Mouse (Mus musculus): ENCODE results near the gene Zfp609. TPM values are rescaled to one million over a fixed set of nuclear protein-coding genes. Genes with fewer than 3 reads are reported as not detected.
"Not testable (repeated sequence)": the region's sequence is repeated elsewhere in the genome, so short reads cannot be mapped to it uniquely, and the experiment has no call there.

Zfp609 gene
- polyA plus RNA-seq, 1 experiment from 2014 or later: 7.6 TPM

- Histone ChIP-seq H3K27me3 (ENCODE audit: low read depth, poor library complexity, severe bottlenecking) (no peaks in the 10 kb centered on the region), H3K4me1 (peaks cover 7% of the 10 kb centered on the region), H3K27ac (no peak within 1 kb of the TSS), H3K9me3 (replicated peaks) (no peaks in the 10 kb centered on the region), H3K4me3 (no peak within 1 kb of the TSS), H3K36me3 (no peaks in the 10 kb centered on the region)
- no peak for DNase-seq (ENCODE audit: low spot score)
- WGBS: 97% methylated on average over 8 of the region's 8 CpGs
Measured at GRCm38 (mm10) chr9:65667701-65668100, 159.7 kb downstream of the Zfp609 start, which contains the start of gene Oaz2. TSS of gene Oaz2 (plus strand) at chr9:65668001.

DNA sequence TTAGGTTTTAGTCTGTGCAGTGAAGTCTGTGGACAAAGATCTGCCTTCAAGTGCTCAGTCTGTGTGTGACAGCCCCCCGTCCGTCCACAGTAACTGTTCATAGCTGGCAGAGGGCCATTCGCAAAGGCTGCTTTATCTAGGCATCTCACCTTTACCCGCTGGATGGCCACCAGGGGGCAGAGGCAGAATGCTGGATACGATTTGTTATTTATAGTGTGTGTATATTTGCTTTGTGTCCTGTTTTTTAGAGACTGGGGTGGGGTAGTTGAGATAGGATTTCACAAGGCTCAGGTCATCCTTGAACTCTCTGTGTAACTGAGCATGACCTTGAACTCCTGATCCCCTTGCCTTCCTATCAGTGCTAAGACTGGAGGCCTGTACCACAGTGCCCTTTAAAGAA lies 161.3 kb downstream of the Zfp609 start:
- Histone ChIP-seq H3K4me1 (no peaks in the 10 kb centered on the region), H3K4me3 (no peak overlapping the region), H3K27ac (no peak overlapping the region), H3K27me3 (ENCODE audit: low read depth, poor library complexity, severe bottlenecking) (no peaks in the 10 kb centered on the region), H3K9me3 (replicated peaks) (no peaks in the 10 kb centered on the region), H3K36me3 (no peaks in the 10 kb centered on the region)
- DNase-seq (ENCODE audit: low spot score): peak; percentile 81
- WGBS: 32% methylated on average over 5 of the region's 5 CpGs

DNA sequence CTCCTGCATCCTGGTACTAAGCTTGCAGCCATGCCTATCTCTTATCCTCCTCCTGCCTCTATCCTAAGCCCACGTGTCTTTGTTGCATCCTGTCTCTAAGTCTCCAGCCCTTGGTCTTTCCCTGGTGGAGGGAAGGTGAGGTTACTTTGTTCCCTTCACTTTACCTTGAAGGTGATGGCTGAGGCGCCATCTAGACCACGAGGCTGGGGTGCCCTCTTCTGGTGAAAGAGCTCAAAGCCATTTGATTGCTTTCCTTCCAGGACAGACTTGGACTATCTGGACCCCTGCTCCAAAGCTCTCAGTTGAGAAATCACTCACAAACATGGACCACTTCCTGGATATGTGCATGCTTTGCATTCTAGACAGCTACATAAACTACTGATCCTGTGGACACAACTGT lies 163.2 kb downstream of the Zfp609 start:
- Histone ChIP-seq H3K4me1 (no peaks in the 10 kb centered on the region), H3K9me3 (replicated peaks) (no peaks in the 10 kb centered on the region), H3K36me3 (no peaks in the 10 kb centered on the region), H3K4me3 (no peak overlapping the region), H3K27ac (no peak overlapping the region), H3K27me3 (ENCODE audit: low read depth, poor library complexity, severe bottlenecking) (no peaks in the 10 kb centered on the region)
- peak; percentile 77 for DNase-seq (ENCODE audit: low spot score)
- whole genome bisulfite sequencing: 0% methylated on average over 3 of the region's 3 CpGs

GRCm38 (mm10) chr9:65661493-65661892 lies 165.9 kb downstream of the Zfp609 start:
- Histone ChIP-seq H3K9me3 (replicated peaks) (no peaks in the 10 kb centered on the region), H3K27ac (no peak overlapping the region), H3K36me3 (no peaks in the 10 kb centered on the region), H3K27me3 (ENCODE audit: low read depth, poor library complexity, severe bottlenecking) (no peaks in the 10 kb centered on the region), H3K4me3 (no peak overlapping the region), H3K4me1 (no peaks in the 10 kb centered on the region)
- no peak for DNase-seq (ENCODE audit: low spot score)
- WGBS: 77% methylated on average over 1 of the region's 1 CpGs

- Histone ChIP-seq H3K27ac (no peak overlapping the region), H3K4me3 (no peak overlapping the region), H3K9me3 (replicated peaks) (no peaks in the 10 kb centered on the region), H3K36me3 (no peaks in the 10 kb centered on the region), H3K4me1 (no peaks in the 10 kb centered on the region), H3K27me3 (ENCODE audit: low read depth, poor library complexity, severe bottlenecking) (no peaks in the 10 kb centered on the region)
- 65% methylated on average over 5 of the region's 5 CpGs for WGBS
- no peak for DNase-seq (ENCODE audit: low spot score)
Measured at GRCm38 (mm10) chr9:65661029-65661428, 166.3 kb downstream of the Zfp609 start.

DNA sequence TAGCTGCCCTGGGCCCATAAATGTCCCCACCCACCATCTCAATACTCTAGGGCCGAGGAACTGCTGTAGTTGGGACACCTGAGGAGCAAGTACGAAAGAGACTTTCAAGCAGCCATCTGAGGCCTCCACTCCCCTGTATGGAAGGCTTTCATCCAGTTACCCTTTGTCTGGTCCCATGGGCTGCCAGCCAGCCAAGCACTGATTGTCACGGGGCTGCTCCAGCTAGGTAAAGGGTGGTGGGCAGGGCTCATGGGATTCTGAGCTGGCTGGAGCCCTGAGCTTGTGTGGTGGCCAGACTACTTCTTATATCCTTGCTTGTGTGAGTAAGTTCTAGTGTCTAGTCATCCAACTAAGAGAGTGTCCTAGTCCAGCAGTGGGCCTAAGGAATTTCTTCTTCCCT lies 170.1 kb downstream of the Zfp609 start:
- H3K4me1 ChIP-seq: no peaks in the 10 kb centered on the region
- no peak for DNase-seq (ENCODE audit: low spot score)
- H3K4me3 ChIP-seq: no peak overlapping the region
- no peaks in the 10 kb centered on the region for H3K9me3 ChIP-seq (replicated peaks)
- no peak overlapping the region for H3K27ac ChIP-seq
- no peaks in the 10 kb centered on the region for H3K27me3 ChIP-seq (ENCODE audit: low read depth, poor library complexity, severe bottlenecking)
- no peaks in the 10 kb centered on the region for H3K36me3 ChIP-seq
- WGBS: 89% methylated on average over 3 of the region's 3 CpGs

- no peaks in the 10 kb centered on the region for H3K4me1 ChIP-seq
- no peaks in the 10 kb centered on the region for H3K27me3 ChIP-seq (ENCODE audit: low read depth, poor library complexity, severe bottlenecking)
- H3K27ac ChIP-seq: no peak overlapping the region
- DNase-seq (ENCODE audit: low spot score): no peak
- H3K9me3 ChIP-seq (replicated peaks): no peaks in the 10 kb centered on the region
- no peaks in the 10 kb centered on the region for H3K36me3 ChIP-seq
- WGBS: 85% methylated on average over 8 of the region's 8 CpGs
- no peak overlapping the region for H3K4me3 ChIP-seq
Measured at GRCm38 (mm10) chr9:65655540-65655939, 171.8 kb downstream of the Zfp609 start.

- DNase-seq (ENCODE audit: low spot score): no peak
- Histone ChIP-seq H3K27ac (no peak overlapping the region), H3K27me3 (ENCODE audit: low read depth, poor library complexity, severe bottlenecking) (no peaks in the 10 kb centered on the region), H3K9me3 (replicated peaks) (no peaks in the 10 kb centered on the region), H3K4me1 (no peaks in the 10 kb centered on the region), H3K4me3 (no peak overlapping the region), H3K36me3 (no peaks in the 10 kb centered on the region)
- 89% methylated on average over 3 of the region's 3 CpGs for WGBS
Measured at GRCm38 (mm10) chr9:65654700-65655237, 172.6 kb downstream of the Zfp609 start.

- H3K9me3 ChIP-seq (replicated peaks): no peaks in the 10 kb centered on the region
- DNase-seq (ENCODE audit: low spot score): no peak
- no peaks in the 10 kb centered on the region; the same call in 1 of the 2 replicates for H3K4me1 ChIP-seq
- H3K4me3 ChIP-seq: no peak overlapping the region
- H3K27me3 ChIP-seq (ENCODE audit: low read depth, poor library complexity, severe bottlenecking): no peaks in the 10 kb centered on the region
- H3K27ac ChIP-seq: no peak overlapping the region
- WGBS: 95% methylated on average over 4 of the region's 4 CpGs
- H3K36me3 ChIP-seq: no peaks in the 10 kb centered on the region
Measured at GRCm38 (mm10) chr9:65653741-65654140, 173.6 kb downstream of the Zfp609 start.

GRCm38 (mm10) chr9:65651957-65652356 lies 175.4 kb downstream of the Zfp609 start:
- not testable (repeated sequence) for DNase-seq (ENCODE audit: low spot score); H3K27ac ChIP-seq; H3K27me3 ChIP-seq (ENCODE audit: low read depth, poor library complexity, severe bottlenecking); H3K9me3 ChIP-seq (replicated peaks); H3K36me3 ChIP-seq; H3K4me3 ChIP-seq; H3K4me1 ChIP-seq
- WGBS: 96% methylated on average over 1 of the region's 1 CpGs

DNA sequence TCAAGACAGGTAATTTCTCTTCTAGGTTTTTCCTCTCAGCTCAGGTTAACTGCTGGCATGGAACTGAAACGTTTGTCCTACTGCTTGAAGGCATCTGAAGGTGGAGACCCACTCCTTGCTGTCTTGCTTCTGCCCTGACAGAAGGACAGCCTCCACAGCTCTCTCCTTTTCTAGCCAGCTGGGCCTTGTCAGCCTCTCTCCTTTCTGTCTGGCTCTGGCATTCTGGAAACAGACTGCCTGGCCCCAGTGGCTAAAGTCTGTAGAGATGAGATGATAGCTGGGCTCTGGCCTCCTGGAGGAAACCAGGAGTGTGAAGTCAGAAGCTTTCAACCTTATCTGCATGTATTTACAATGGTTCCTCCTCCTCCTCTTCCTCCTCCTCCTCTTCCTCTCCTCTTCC lies 177.4 kb downstream of the Zfp609 start:
- no peaks in the 10 kb centered on the region for H3K27me3 ChIP-seq (ENCODE audit: low read depth, poor library complexity, severe bottlenecking)
- peaks cover 7% of the 10 kb centered on the region for H3K4me1 ChIP-seq
- no peaks in the 10 kb centered on the region for H3K36me3 ChIP-seq
- no peak for DNase-seq (ENCODE audit: low spot score)
- no peaks in the 10 kb centered on the region for H3K9me3 ChIP-seq (replicated peaks)
- H3K4me3 ChIP-seq: no peak overlapping the region
- H3K27ac ChIP-seq: no peak overlapping the region
- 56% methylated on average over 1 of the region's 1 CpGs for WGBS

DNA sequence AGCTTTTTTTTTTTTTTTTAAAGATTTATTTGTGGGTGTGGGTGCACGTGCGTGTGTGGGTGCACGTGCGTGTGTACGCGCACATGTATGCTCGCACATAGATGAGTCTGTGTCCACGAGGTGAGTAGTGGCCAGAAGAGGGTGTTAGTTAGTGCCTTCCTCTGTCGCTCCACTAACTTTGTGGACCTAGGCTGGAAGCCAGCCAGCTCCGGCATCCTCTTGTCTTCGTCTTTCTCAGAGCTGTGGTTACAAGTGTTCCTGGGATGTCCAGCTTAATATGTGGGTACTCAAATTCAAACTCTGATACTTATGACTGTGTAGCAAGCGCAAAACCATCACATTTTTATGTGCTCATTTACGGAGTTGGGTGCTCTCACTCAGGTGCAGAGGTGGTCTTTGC lies 178.6 kb downstream of the Zfp609 start:
- Histone ChIP-seq H3K27ac (no peak overlapping the region), H3K4me3 (no peak overlapping the region), H3K36me3 (no peaks in the 10 kb centered on the region), H3K9me3 (replicated peaks) (no peaks in the 10 kb centered on the region), H3K4me1 (peaks cover 7% of the 10 kb centered on the region), H3K27me3 (ENCODE audit: low read depth, poor library complexity, severe bottlenecking) (no peaks in the 10 kb centered on the region)
- no peak for DNase-seq (ENCODE audit: low spot score)
- 92% methylated on average over 13 of the region's 13 CpGs for WGBS

GRCm38 (mm10) chr9:65646782-65647181 lies 180.6 kb downstream of the Zfp609 start:
- WGBS: 87% methylated on average over 2 of the region's 2 CpGs
- Histone ChIP-seq H3K4me3 (no peak overlapping the region), H3K9me3 (replicated peaks) (no peaks in the 10 kb centered on the region), H3K4me1 (peaks cover 14% of the 10 kb centered on the region), H3K27ac (no peak overlapping the region), H3K27me3 (ENCODE audit: low read depth, poor library complexity, severe bottlenecking) (no peaks in the 10 kb centered on the region), H3K36me3 (no peaks in the 10 kb centered on the region)
- no peak for DNase-seq (ENCODE audit: low spot score)

GRCm38 (mm10) chr9:65645984-65646383 lies 181.4 kb downstream of the Zfp609 start:
- no peak overlapping the region for H3K4me3 ChIP-seq
- DNase-seq (ENCODE audit: low spot score): no peak

More at GRCm38 (mm10) chr9:65645984-65646383, 181.4 kb downstream of the Zfp609 start:
- H3K36me3 ChIP-seq: no peaks in the 10 kb centered on the region
- no peak overlapping the region for H3K27ac ChIP-seq
- 49% methylated on average over 3 of the region's 3 CpGs for WGBS
- no peaks in the 10 kb centered on the region for H3K27me3 ChIP-seq (ENCODE audit: low read depth, poor library complexity, severe bottlenecking)
- H3K9me3 ChIP-seq (replicated peaks): no peaks in the 10 kb centered on the region
- peaks cover 22% of the 10 kb centered on the region for H3K4me1 ChIP-seq

Data from limb, embryonic 10.5 days (tissue).